Mouse (Mus musculus) forebrain, embryonic 13.5 days (tissue): Measurements from ENCODE around the gene Kifap3. TPM values are rescaled to one million over a fixed set of nuclear protein-coding genes. Genes with fewer than 3 reads are reported as not detected.

ENCODE experiments used
- ATAC-seq: fragments of 200-750 bp; cut with Nextera tagmentation; 2 replicates; pipeline ENCODE4 v1.8.0; 2017
- H3K27ac ChIP-seq: fragments of 300-500 bp; sonication (generic); 2 replicates; pipeline ENCODE4 v1.5.1; 2015; ENCODE audit warnings: inconsistent platforms, mild to moderate bottlenecking, moderate library complexity
- H3K27me3 ChIP-seq: fragments of 300-500 bp; sonication (generic); 2 replicates; pipeline ENCODE4 v1.6.1; 2015; ENCODE audit warnings: mild to moderate bottlenecking, inconsistent platforms
- H3K36me3 ChIP-seq: fragments of 300-500 bp; sonication (generic); 2 replicates; pipeline ENCODE4 v1.6.1; 2015; ENCODE audit warnings: mild to moderate bottlenecking, inconsistent platforms; ENCODE audit not compliant: poor library complexity, severe bottlenecking
- H3K4me1 ChIP-seq: fragments of 300-500 bp; sonication (generic); 2 replicates; pipeline ENCODE4 v1.6.1; 2015; ENCODE audit warnings: inconsistent platforms
- H3K4me2 ChIP-seq: fragments of 300-500 bp; sonication (generic); 2 replicates; pipeline ENCODE4 v1.6.1; 2015; ENCODE audit warnings: inconsistent platforms, mild to moderate bottlenecking, moderate library complexity
- H3K4me3 ChIP-seq: fragments of 300-500 bp; sonication (generic); 2 replicates; pipeline ENCODE4 v1.5.1; 2015; ENCODE audit warnings: mild to moderate bottlenecking, inconsistent platforms
- H3K9ac ChIP-seq: fragments of 300-500 bp; sonication (generic); 2 replicates; pipeline ENCODE4 v1.6.1; 2015; ENCODE audit warnings: mild to moderate bottlenecking, inconsistent platforms
- H3K9me3 ChIP-seq: fragments of 300-500 bp; sonication (generic); replicated peaks from 2 replicates; pipeline ENCODE4 v1.6.1; 2016; ENCODE audit warnings: inconsistent platforms
- WGBS: fragments of 180-500 bp; shearing (Covaris S2); methylation state at CpG from one replicate; pipeline ENCODE4 v1.1.7; 2015; 5-methylcytosine and 5-hydroxymethylcytosine counted together
- polyA plus RNA-seq: library from polyadenylated mRNA; unstranded; fragments of >200 nt; fragmentation: Nextera tagmentation; extraction: Ambion mirVana; gene quantifications from 2 replicates; pipeline ENCODE4 v1.2.1, GENCODE M21; 2015

The Kifap3 gene
- polyA plus RNA-seq, 1 experiment from 2014 or later: 59.7 TPM

- Histone ChIP-seq H3K9me3 (no peaks in the 10 kb centered on the region), H3K4me2 (no peak overlapping the region), H3K4me3 (no peak overlapping the region), H3K27ac (no peak overlapping the region), H3K36me3 (peaks cover 4% of the 10 kb centered on the region; the same call in 1 of the 2 replicates), H3K27me3 (no peaks in the 10 kb centered on the region), H3K4me1 (no peaks in the 10 kb centered on the region), H3K9ac (no peak overlapping the region)
- WGBS: 93% methylated on average over 2 of the region's 2 CpGs
- no peak for ATAC-seq
Measured at GRCm38 (mm10) chr1:163899575-163899974, 120.2 kb downstream of the Kifap3 start.

GRCm38 (mm10) chr1:163900168-163900567, 120.8 kb downstream of the Kifap3 start:
- no peak overlapping the region for H3K27ac ChIP-seq
- H3K4me3 ChIP-seq: no peak overlapping the region
- ATAC-seq: no peak
- no peaks in the 10 kb centered on the region for H3K4me1 ChIP-seq
- no peak overlapping the region for H3K9ac ChIP-seq
- H3K4me2 ChIP-seq: no peak overlapping the region
- 96% methylated on average over 2 of the region's 2 CpGs for WGBS
- peaks cover 4% of the 10 kb centered on the region; the same call in 1 of the 2 replicates for H3K36me3 ChIP-seq
- H3K9me3 ChIP-seq: no peaks in the 10 kb centered on the region
- H3K27me3 ChIP-seq: no peaks in the 10 kb centered on the region

- ATAC-seq: no peak
- H3K4me1 ChIP-seq: no peaks in the 10 kb centered on the region
- no peak overlapping the region for H3K4me3 ChIP-seq
- no peak overlapping the region for H3K4me2 ChIP-seq
- H3K9me3 ChIP-seq: no peaks in the 10 kb centered on the region
- WGBS: 92% methylated on average over 3 of the region's 3 CpGs
- H3K27ac ChIP-seq: no peak overlapping the region
- H3K27me3 ChIP-seq: no peaks in the 10 kb centered on the region
- H3K36me3 ChIP-seq: peaks cover 4% of the 10 kb centered on the region; the same call in 1 of the 2 replicates
- no peak overlapping the region for H3K9ac ChIP-seq
Measured at GRCm38 (mm10) chr1:163903411-163903810, 124.0 kb downstream of the Kifap3 start.

GRCm38 (mm10) chr1:163907007-163907811, 127.8 kb downstream of the Kifap3 start:
- H3K4me3 ChIP-seq: no peak overlapping the region
- WGBS: 81% methylated on average over 4 of the region's 4 CpGs
- H3K36me3 ChIP-seq: no peaks in the 10 kb centered on the region
- no peak overlapping the region for H3K9ac ChIP-seq
- H3K9me3 ChIP-seq: no peaks in the 10 kb centered on the region
- no peak overlapping the region for H3K4me2 ChIP-seq
- ATAC-seq: no peak
- no peak overlapping the region for H3K27ac ChIP-seq
- H3K27me3 ChIP-seq: no peaks in the 10 kb centered on the region
- no peaks in the 10 kb centered on the region for H3K4me1 ChIP-seq

- no peak for ATAC-seq
- no peaks in the 10 kb centered on the region for H3K27me3 ChIP-seq
- H3K9me3 ChIP-seq: no peaks in the 10 kb centered on the region
- no peak overlapping the region for H3K27ac ChIP-seq
- no peaks in the 10 kb centered on the region for H3K4me1 ChIP-seq
- no peak overlapping the region for H3K4me2 ChIP-seq
- no peak overlapping the region for H3K4me3 ChIP-seq
- WGBS: 60% methylated on average over 11 of the region's 11 CpGs
- no peak overlapping the region for H3K9ac ChIP-seq
- no peaks in the 10 kb centered on the region for H3K36me3 ChIP-seq
Measured at GRCm38 (mm10) chr1:163908389-163908788, 129.0 kb downstream of the Kifap3 start.

- Histone ChIP-seq H3K9ac (no peak overlapping the region), H3K4me3 (no peak overlapping the region), H3K4me1 (no peaks in the 10 kb centered on the region), H3K36me3 (no peaks in the 10 kb centered on the region), H3K9me3 (no peaks in the 10 kb centered on the region), H3K27ac (no peak overlapping the region), H3K4me2 (no peak overlapping the region), H3K27me3 (no peaks in the 10 kb centered on the region)
- ATAC-seq: peak; percentile 77
- 9% methylated on average over 2 of the region's 2 CpGs for WGBS
Measured at GRCm38 (mm10) chr1:163910343-163910742, 131.0 kb downstream of the Kifap3 start.

- no peak overlapping the region for H3K4me2 ChIP-seq
- no peaks in the 10 kb centered on the region for H3K27me3 ChIP-seq
- no peaks in the 10 kb centered on the region for H3K4me1 ChIP-seq
- no peak overlapping the region for H3K4me3 ChIP-seq
- H3K9me3 ChIP-seq: no peaks in the 10 kb centered on the region
- peak; percentile 33; the same call in 1 of the 2 replicates for ATAC-seq
- H3K27ac ChIP-seq: no peak overlapping the region
- whole genome bisulfite sequencing: 93% methylated on average over 9 of the region's 9 CpGs
- peaks cover 2% of the 10 kb centered on the region for H3K36me3 ChIP-seq
- H3K9ac ChIP-seq: no peak overlapping the region
Measured at GRCm38 (mm10) chr1:163910785-163911184, 131.4 kb downstream of the Kifap3 start.

GRCm38 (mm10) chr1:163911981-163912380, 132.6 kb downstream of the Kifap3 start:
- 93% methylated on average over 11 of the region's 11 CpGs for WGBS
- no peak overlapping the region for H3K4me3 ChIP-seq
- no peak overlapping the region for H3K27ac ChIP-seq
- H3K36me3 ChIP-seq: peaks cover 10% of the 10 kb centered on the region
- ATAC-seq: no peak
- no peak overlapping the region for H3K4me2 ChIP-seq
- no peaks in the 10 kb centered on the region for H3K9me3 ChIP-seq
- H3K9ac ChIP-seq: no peak overlapping the region
- no peaks in the 10 kb centered on the region for H3K27me3 ChIP-seq
- no peaks in the 10 kb centered on the region for H3K4me1 ChIP-seq

GRCm38 (mm10) chr1:163917349-163918160, 138.2 kb downstream of the Kifap3 start:
- H3K27ac ChIP-seq: no peak overlapping the region
- no peaks in the 10 kb centered on the region for H3K27me3 ChIP-seq
- no peaks in the 10 kb centered on the region for H3K4me1 ChIP-seq
- 96% methylated on average over 5 of the region's 5 CpGs for WGBS
- ATAC-seq: no peak
- H3K36me3 ChIP-seq: peaks cover 14% of the 10 kb centered on the region
- no peaks in the 10 kb centered on the region for H3K9me3 ChIP-seq
- no peak overlapping the region for H3K4me2 ChIP-seq
- no peak overlapping the region for H3K9ac ChIP-seq
- no peak overlapping the region for H3K4me3 ChIP-seq

- Histone ChIP-seq H3K9ac (no peak overlapping the region), H3K4me3 (no peak overlapping the region), H3K27me3 (no peaks in the 10 kb centered on the region), H3K4me1 (0 out of 2 replicates have a peak, but pooled peaks cover 3% of the 10 kb centered on the region), H3K4me2 (no peak overlapping the region), H3K27ac (no peak overlapping the region), H3K36me3 (no peaks in the 10 kb centered on the region), H3K9me3 (no peaks in the 10 kb centered on the region)
- no peak for ATAC-seq
- WGBS: 90% methylated on average over 8 of the region's 8 CpGs
Measured at GRCm38 (mm10) chr1:163924093-163924492, 144.7 kb downstream of the Kifap3 start.

GRCm38 (mm10) chr1:163928846-163929245, 149.5 kb downstream of the Kifap3 start, which contains the start of gene Scyl3:
TSS of gene Scyl3 (plus strand) at chr1:163929100.
- H3K27ac ChIP-seq: peak within 1 kb of the TSS; percentile 86
- H3K36me3 ChIP-seq: peaks cover 8% of the 10 kb centered on the region
- 66% methylated on average over 7 of the region's 7 CpGs for WGBS
- H3K4me1 ChIP-seq: peaks cover 15% of the 10 kb centered on the region
- peak within 1 kb of the TSS; percentile 93 for H3K9ac ChIP-seq
- no peaks in the 10 kb centered on the region for H3K9me3 ChIP-seq
- H3K4me2 ChIP-seq: peak within 1 kb of the TSS; percentile 82
- no peaks in the 10 kb centered on the region for H3K27me3 ChIP-seq
- peak within 1 kb of the TSS; percentile 92 for H3K4me3 ChIP-seq
- no peak for ATAC-seq
